Mouse (Mus musculus) monocyte, adult 5-6 weeks (primary cell): ENCODE data around the gene Chp1. TPM values are rescaled to one million over a fixed set of nuclear protein-coding genes. Genes with fewer than 3 reads are reported as not detected.
A peak's percentile ranks its signal among the peaks of the same experiment; 100 is the strongest.
"Not testable (repeated sequence)": the region's sequence is repeated elsewhere in the genome, so short reads cannot be mapped to it uniquely, and the experiment has no call there.

Source experiments
- ATAC-seq: fragments of 153-309, 156-312 bp; replicated peaks from 2 replicates; pipeline ENCODE4 v1.8.0; 2017; ENCODE audit warnings: mild to moderate bottlenecking; ENCODE audit not compliant: low TSS enrichment, insufficient number of reproducible peaks, severe bottlenecking, poor library complexity, low FRiP score
- total RNA-seq: library from RNA; stranded (forward); fragments of 200-1000, 200-491, 200-594 nt; gene quantifications from 3 replicates; pipeline ENCODE4 v1.2.3, GENCODE M21; 2017

Chp1 gene
- total RNA-seq, 1 experiment from 2014 or later = 91.0 TPM

GRCm38 (mm10) chr2:119607023-119607422 lies 59.5 kb downstream of the Chp1 start:
- no peak for ATAC-seq

GRCm38 (mm10) chr2:119617841-119618198 lies 70.3 kb downstream of the Chp1 start:
- no peak for ATAC-seq

DNA sequence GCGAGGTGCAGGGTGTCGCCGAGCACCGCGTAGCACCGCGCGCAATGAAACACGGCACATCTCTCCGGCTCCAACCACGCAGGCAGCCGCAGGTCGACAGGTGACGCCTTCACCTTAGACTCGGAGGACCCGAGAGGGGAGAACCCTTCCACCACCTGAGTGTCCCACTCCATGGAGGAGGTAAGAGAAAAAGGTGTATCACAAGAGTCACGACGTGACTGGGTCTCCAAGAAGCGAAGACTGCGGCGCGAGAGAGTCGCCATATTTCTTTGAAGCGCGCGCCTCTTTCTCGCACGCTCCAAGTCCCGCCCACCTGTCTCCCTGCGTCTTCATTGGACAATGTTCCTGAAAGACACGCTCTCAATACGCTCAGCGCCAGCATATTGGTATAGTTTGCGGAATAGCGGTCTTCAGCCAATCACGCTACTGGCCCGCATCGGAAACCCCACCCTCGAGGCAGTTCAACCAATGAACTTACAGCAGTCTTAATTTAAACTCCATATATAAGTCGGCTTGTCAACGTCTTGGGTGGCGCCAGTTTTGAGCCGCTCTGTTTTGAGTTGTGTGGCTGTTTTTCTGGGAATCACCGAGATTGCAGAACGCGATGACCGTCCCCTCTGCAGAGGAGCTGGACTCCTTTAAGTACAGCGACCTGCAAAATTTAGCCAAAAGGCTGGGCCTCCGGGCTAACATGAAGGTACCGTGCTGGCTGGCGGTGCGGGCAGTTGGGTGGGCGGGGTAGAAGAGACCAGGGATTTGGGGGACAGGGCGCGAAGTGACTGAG lies 70.9 kb downstream of the Chp1 start, which contains the start of the genes Nusap1 and Oip5:
Nusap1 (plus strand) TSS at position 100 of the 784 bp plus-strand sequence.
Oip5 (minus strand) TSS at position 271 of the 784 bp plus-strand sequence.
- ATAC-seq = peak; percentile 100

DNA sequence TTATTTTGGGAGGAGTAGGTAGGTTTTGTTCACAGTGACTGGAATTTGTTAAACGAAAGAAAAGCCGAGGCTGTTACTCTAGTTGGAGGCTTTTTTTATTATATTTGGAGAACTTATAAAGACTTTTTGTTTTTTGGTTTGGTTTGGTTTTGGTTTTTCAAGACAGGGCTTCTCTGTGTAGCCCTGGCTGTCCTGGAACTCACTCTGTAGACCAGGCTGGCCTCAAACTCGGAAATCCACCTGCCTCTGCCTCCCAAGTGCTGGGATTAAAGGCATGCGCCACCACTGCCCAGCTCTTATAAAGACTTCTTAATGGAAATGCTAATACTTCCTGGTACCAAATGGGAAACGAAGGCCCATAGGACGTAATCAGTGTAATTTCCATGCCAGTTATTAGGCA lies 71.5 kb downstream of the Chp1 start:
- not testable (repeated sequence) for ATAC-seq

GRCm38 (mm10) chr2:119621302-119621701 lies 73.8 kb downstream of the Chp1 start:
- ATAC-seq = no peak

Other genes starting within 250 kb of the Chp1 start
- 0.19 to 0.85 TPM in 2 of 3 replicates, not detected in the other for gene Dll4, start 221.9 kb upstream of the Chp1 start, total RNA-seq
- gene Chac1, start 196.5 kb upstream of the Chp1 start, total RNA-seq = 0.49 TPM in 1 of 3 replicates, not detected in the others
- gene Ino80, start 70.0 kb upstream of the Chp1 start, total RNA-seq = 22.7 to 34.4 TPM (median 24.8 TPM) in 3 replicates
- 0.87 TPM in 1 of 3 replicates, not detected in the others for gene Exd1, start 70 bp upstream of the Chp1 start, total RNA-seq
- 0.67 to 2.8 TPM (median 1.3 TPM) in 3 replicates for gene Nusap1, start 70.6 kb downstream of the Chp1 start, total RNA-seq
- 0.67 to 1.1 TPM in 2 of 3 replicates, not detected in the other for gene Oip5, start 70.8 kb downstream of the Chp1 start, total RNA-seq
- gene Ndufaf1, start 115.1 kb downstream of the Chp1 start, total RNA-seq = 8.3 to 19.7 TPM (median 14.0 TPM) in 3 replicates
- gene Rtf1, start 127.4 kb downstream of the Chp1 start, total RNA-seq = 30.6 to 44.2 TPM (median 35.3 TPM) in 3 replicates
- gene Itpka, start 194.6 kb downstream of the Chp1 start, total RNA-seq = 0.32 TPM in 1 of 3 replicates, not detected in the others
- 0.21 to 0.87 TPM in 2 of 3 replicates, not detected in the other for gene Ltk, start 212.7 kb downstream of the Chp1 start, total RNA-seq
- gene Rpap1, start 239.8 kb downstream of the Chp1 start, total RNA-seq = 5.3 to 13.1 TPM (median 8.3 TPM) in 3 replicates